12 mouse cellular contexts compared by ENCODE assay signal in the genomic region with DNA sequence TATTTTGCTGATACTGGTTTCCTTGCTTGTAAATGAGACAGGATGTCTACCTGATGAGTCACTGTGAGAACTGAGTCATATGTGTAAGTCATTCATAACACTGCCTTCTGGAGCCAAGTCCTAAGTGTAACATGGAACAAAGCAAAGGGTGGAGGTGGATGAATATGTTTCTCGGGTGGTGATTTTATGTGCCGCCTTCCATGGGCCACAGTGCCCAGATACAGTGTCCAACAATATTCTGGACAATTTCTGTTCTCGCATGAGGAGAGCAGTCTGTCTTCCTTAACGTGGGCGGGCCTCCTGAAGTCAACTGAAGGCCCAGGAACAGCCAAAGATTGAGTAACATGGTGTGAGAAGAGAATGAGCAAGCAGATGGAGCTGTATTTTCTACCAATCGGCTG.
DNase-seq lines count a peak whose midpoint lies in the region; TF ChIP-seq lines count a peak whose summit lies in the region.
"Had no signal": no experiment of that assay in that cellular context is flagged by ENCODE, and none has a peak within 500 bp of the region (broad histone marks: within the 10 kb centered on the region; RNA-seq: fewer than 3 reads in every experiment).

No protein-coding gene starts in this region.

- TF ChIP-seq POLR2A in myocyte (IDR thresholded peaks at IDR 0.05; ENCODE audit: insufficient read length, low read depth) = no peak

- H3K4me3 ChIP-seq in myocyte = no peak overlapping the region
- H3K4me3 ChIP-seq: forebrain, embryonic 12.5 days; heart, embryonic 13.5 days; midbrain, embryonic 13.5 days had no signal

- no peak overlapping the region for H3ac ChIP-seq in myocyte (ENCODE audit: control insufficient read depth, insufficient read length)

- no peaks in the 10 kb centered on the region for H3K36me3 ChIP-seq in myocyte (ENCODE audit: control insufficient read depth, insufficient read depth)
- H3K36me3 ChIP-seq: forebrain, embryonic 12.5 days; heart, embryonic 13.5 days; midbrain, embryonic 13.5 days had no signal

- no peaks in the 10 kb centered on the region for H3K79me2 ChIP-seq in myocyte (ENCODE audit: control insufficient read depth, insufficient read depth)

- H3K27me3 ChIP-seq in myocyte (ENCODE audit: control insufficient read depth, insufficient read depth, insufficient read length) = no peaks in the 10 kb centered on the region
- H3K27me3 ChIP-seq: forebrain, embryonic 12.5 days; heart, embryonic 13.5 days; midbrain, embryonic 13.5 days had no signal

- DNase-seq in frontal cortex, adult 2 months (ENCODE audit: extremely low spot score in 1 of 2, low spot score in 1 of 2) = peak; percentile 36 to 72
- DNase-seq in frontal cortex, postnatal 14 days (ENCODE audit: low spot score in 2 of 2) = no peak
- peak; percentile 73 for DNase-seq in right cerebral cortex, adult 18-20 months
- DNase-seq in right cerebral cortex, postnatal 14 days = no peak
- peak; percentile 92 for DNase-seq in fibroblast of lung, adult 2 months (ENCODE audit: low read depth)
- DNase-seq in thymus, postnatal 4 days = no peak
- DNase-seq in thymus, postnatal 25 days = no peak
- DNase-seq: cerebellum, adult 11 months had no signal

- peak overlapping the region; percentile 57 for H3K4me2 ChIP-seq in myocyte (ENCODE audit: low read depth)
- H3K4me2 ChIP-seq: forebrain, embryonic 12.5 days; heart, embryonic 13.5 days; midbrain, embryonic 13.5 days had no signal

TF ChIP-seq in myocyte, 11 proteins besides CTCF, POLR2A, EP300 and RAD21:
- no peak for TF ChIP-seq TCF3 (IDR thresholded peaks at IDR 0.05; ENCODE audit: insufficient read length, low read depth)
- TF ChIP-seq TCF12 (IDR thresholded peaks at IDR 0.05; ENCODE audit: insufficient read depth, poor library complexity, severe bottlenecking) = no peak
- TF ChIP-seq MYOG (IDR thresholded peaks at IDR 0.05; ENCODE audit: control insufficient read depth in 1 of 3, insufficient read depth in 1 of 3, insufficient read length in 2 of 3, low read depth in 2 of 3) = no peak
- peak; percentile 85 for TF ChIP-seq CEBPB (IDR thresholded peaks at IDR 0.05; ENCODE audit: insufficient read depth, poor library complexity, severe bottlenecking)
- TF ChIP-seq MYOD1 (IDR thresholded peaks at IDR 0.05; ENCODE audit: control insufficient read depth in 1 of 3, insufficient read length in 2 of 3, low read depth in 2 of 3) = no peak
- no peak for TF ChIP-seq USF1 (IDR thresholded peaks at IDR 0.05; ENCODE audit: low read depth)

Comparison
In these comparisons a context has a peak if more than half of its experiments do, and no peak if none do; other contexts are left out.
1. DNase-seq: peak in frontal cortex, adult 2 months (2 of 2), right cerebral cortex, adult 18-20 months (single experiment) and fibroblast of lung, adult 2 months (single experiment); none in frontal cortex, postnatal 14 days (0 of 2), right cerebral cortex, postnatal 14 days (single experiment), thymus, postnatal 4 days (single experiment) and thymus, postnatal 25 days (single experiment).